Mouse (Mus musculus): ENCODE data around the gene Fv1. TPM values are rescaled to one million over a fixed set of nuclear protein-coding genes. Genes with fewer than 3 reads are reported as not detected.

Gene Fv1
- polyA plus RNA-seq, 2 experiments, result 6.5 to 8.4 TPM

DNA sequence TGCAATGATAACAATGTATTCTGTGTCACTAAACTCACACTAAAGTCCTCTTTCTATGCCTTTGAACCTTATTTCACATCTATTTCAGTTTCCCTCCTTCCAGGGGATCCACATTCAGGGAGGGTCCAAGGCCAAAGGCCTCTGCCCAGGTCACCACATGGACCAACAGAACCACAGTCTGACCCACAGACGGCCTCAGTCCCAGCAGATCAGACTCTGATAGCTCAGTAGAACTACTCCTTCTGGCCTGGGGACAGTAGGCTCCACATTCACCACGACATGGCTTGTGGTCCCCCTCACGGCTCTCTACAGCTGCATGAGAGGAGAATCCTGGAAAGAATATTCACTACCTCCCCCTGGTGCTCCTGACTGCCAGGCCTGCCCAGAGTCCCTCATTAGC is 25.9 kb upstream of the Fv1 start:
- peaks cover 5% of the 10 kb centered on the region; the same call in 1 of the 2 replicates for H3K4me1 ChIP-seq (ENCODE audit: control insufficient read depth, insufficient read depth, low read length)
- H3K27ac ChIP-seq (replicated peaks; ENCODE audit: low read depth, low read length), result no peak overlapping the region
- peaks cover 29% of the 10 kb centered on the region for H3K36me3 ChIP-seq (ENCODE audit: control insufficient read depth, insufficient read depth, low read length)
- H3K4me3 ChIP-seq (replicated peaks; ENCODE audit: low read length), result no peak overlapping the region
- no peak for ATAC-seq (ENCODE audit: low FRiP score, low read depth)
- WGBS, result 92% methylated on average over 3 of the region's 3 CpGs
- no peaks in the 10 kb centered on the region for H3K27me3 ChIP-seq (ENCODE audit: control insufficient read depth, insufficient read depth, low read length)
- no peak for DNase-seq (ENCODE audit: low spot score)
- peaks cover 40% of the 10 kb centered on the region for H3K9me3 ChIP-seq (ENCODE audit: control insufficient read depth, low read length)
- no peak for TF ChIP-seq POLR2A (IDR thresholded peaks at IDR 0.05; ENCODE audit: borderline replicate concordance, extremely low read depth, insufficient read depth, insufficient read length)
- H3K9ac ChIP-seq (ENCODE audit: low read depth, low read length, severe bottlenecking), result no peak overlapping the region
- H3K4me2 ChIP-seq (replicated peaks; ENCODE audit: low read depth, low read length, severe bottlenecking), result no peak overlapping the region

DNA sequence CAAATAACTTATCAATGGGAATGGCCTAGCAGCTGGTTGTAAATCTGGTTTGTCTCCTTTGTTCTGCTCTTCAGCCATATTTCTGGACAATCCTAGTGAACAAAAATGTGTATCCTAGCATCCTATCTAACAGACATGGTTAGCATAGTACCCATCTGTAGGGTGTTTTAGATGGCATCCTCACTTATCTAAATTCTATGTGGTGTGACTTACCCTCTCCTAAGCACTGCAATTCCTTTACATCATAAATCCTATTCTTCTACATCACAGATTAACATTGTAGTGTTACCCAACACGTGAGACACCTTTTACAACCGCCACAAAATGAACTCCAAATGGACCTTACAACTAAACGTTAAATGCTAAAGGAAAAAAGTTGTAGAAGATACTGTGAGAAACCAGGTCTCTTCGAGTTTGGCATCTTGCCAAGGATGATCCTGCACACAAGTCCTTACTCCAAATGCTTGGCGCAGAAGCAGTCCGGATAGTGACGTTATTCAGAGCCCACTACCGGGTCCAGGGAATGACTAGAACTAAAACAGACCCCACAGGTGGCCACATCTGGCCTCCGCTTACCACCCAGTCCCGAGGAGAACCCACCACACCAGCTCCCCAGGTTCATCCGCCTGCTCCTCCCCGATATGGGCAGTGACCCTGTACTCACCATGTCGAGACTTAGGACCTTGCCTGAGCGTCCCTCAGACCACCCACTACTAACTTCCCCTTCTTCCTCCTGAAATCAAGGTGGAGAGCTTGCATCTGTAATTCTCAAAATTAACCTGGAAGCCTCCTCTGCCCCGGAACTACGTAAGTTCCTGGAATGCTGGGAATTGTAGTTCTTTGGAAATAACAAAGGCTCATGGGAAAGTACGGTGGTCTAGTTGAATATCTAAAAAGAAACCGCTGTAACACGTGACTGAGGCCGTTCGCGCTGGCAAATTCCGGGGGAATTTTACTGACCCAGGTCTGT is 20.9 kb upstream of the Fv1 start, which contains the start of gene Zfp933:
Gene Zfp933 (minus strand): TSS at position 753 of the 970 bp plus-strand sequence.
- Histone ChIP-seq H3K27ac (replicated peaks; ENCODE audit: low read depth, low read length) (peak within 1 kb of the TSS; percentile 34; the same call in 1 of the 2 replicates), H3K27me3 (ENCODE audit: control insufficient read depth, insufficient read depth, low read length) (no peaks in the 10 kb centered on the region), H3K4me3 (replicated peaks; ENCODE audit: low read length) (peak within 1 kb of the TSS; percentile 65), H3K4me1 (ENCODE audit: control insufficient read depth, insufficient read depth, low read length) (peaks cover 5% of the 10 kb centered on the region; the same call in 1 of the 2 replicates), H3K36me3 (ENCODE audit: control insufficient read depth, insufficient read depth, low read length) (peaks cover 15% of the 10 kb centered on the region; the same call in 1 of the 2 replicates), H3K4me2 (replicated peaks; ENCODE audit: low read depth, low read length, severe bottlenecking) (peak within 1 kb of the TSS; percentile 53), H3K9ac (ENCODE audit: low read depth, low read length, severe bottlenecking) (peak within 1 kb of the TSS; percentile 67), H3K9me3 (ENCODE audit: control insufficient read depth, low read length) (peaks cover 18% of the 10 kb centered on the region)
- 4% methylated on average over 23 of the region's 23 CpGs for WGBS
- ATAC-seq (ENCODE audit: low FRiP score, low read depth) (peak; percentile 95), DNase-seq (ENCODE audit: low spot score) (peak; percentile 91)
- no peak for TF ChIP-seq POLR2A (IDR thresholded peaks at IDR 0.05; ENCODE audit: borderline replicate concordance, extremely low read depth, insufficient read depth, insufficient read length)

DNA sequence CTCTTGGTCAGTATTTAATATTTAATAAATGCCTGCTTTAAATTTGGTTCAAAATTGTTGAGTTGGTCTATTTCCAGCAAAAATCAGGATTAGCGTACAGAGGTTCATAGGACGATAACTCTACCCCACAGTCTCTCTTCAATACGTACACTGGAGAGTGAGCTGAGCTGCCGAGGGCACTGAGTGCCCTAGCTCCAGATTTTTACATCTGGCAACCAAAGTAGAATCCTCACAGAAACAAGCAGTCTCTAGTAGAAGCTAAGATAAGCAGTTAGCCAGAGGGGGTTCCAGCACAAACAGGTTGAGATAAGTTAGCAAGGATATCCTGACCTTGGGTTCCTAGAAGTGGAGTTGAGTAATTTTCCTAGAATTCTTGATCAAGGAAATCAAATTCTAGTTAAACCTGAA is 20.2 kb upstream of the Fv1 start:
- H3K9me3 ChIP-seq (ENCODE audit: control insufficient read depth, low read length), result peaks cover 13% of the 10 kb centered on the region
- H3K4me1 ChIP-seq (ENCODE audit: control insufficient read depth, insufficient read depth, low read length), result peaks cover 5% of the 10 kb centered on the region; the same call in 1 of the 2 replicates
- no peak for DNase-seq (ENCODE audit: low spot score)
- H3K9ac ChIP-seq (ENCODE audit: low read depth, low read length, severe bottlenecking), result peak overlapping the region; percentile 56
- H3K27ac ChIP-seq (replicated peaks; ENCODE audit: low read depth, low read length), result peak overlapping the region; percentile 34; the same call in 1 of the 2 replicates
- 0 out of 2 replicates have a peak, but pooled peaks cover 9% of the 10 kb centered on the region for H3K36me3 ChIP-seq (ENCODE audit: control insufficient read depth, insufficient read depth, low read length)
- 10% methylated on average over 4 of the region's 4 CpGs for WGBS
- peak overlapping the region; percentile 53 for H3K4me2 ChIP-seq (replicated peaks; ENCODE audit: low read depth, low read length, severe bottlenecking)
- TF ChIP-seq POLR2A (IDR thresholded peaks at IDR 0.05; ENCODE audit: borderline replicate concordance, extremely low read depth, insufficient read depth, insufficient read length), result no peak
- no peaks in the 10 kb centered on the region for H3K27me3 ChIP-seq (ENCODE audit: control insufficient read depth, insufficient read depth, low read length)
- ATAC-seq (ENCODE audit: low FRiP score, low read depth), result peak; percentile 64
- peak overlapping the region; percentile 65 for H3K4me3 ChIP-seq (replicated peaks; ENCODE audit: low read length)

DNA sequence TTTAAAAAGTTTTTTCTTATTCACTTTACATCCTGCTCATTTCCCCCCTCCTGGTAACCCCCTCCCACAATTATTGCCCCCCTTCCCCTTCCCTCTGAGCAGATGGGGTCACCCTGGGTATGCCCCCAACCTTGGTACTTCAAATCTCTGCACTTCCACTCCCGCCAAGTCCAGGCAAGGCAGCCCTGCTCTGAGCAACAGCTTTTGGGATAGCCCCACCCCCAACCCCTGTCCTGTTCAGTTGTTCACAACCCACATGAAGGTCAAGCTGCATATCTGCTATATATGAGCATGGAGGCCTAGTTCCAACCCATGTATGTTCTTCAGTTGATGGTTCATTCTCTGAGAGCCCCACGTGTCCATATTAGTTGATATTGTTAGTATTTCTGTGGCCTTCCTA is 18.0 kb upstream of the Fv1 start:
- H3K4me3 ChIP-seq (replicated peaks; ENCODE audit: low read length), result no peak overlapping the region
- ATAC-seq (ENCODE audit: low FRiP score, low read depth) (no peak), DNase-seq (ENCODE audit: low spot score) (no peak)
- H3K36me3 ChIP-seq (ENCODE audit: control insufficient read depth, insufficient read depth, low read length), result no peaks in the 10 kb centered on the region
- no peak overlapping the region for H3K4me2 ChIP-seq (replicated peaks; ENCODE audit: low read depth, low read length, severe bottlenecking)
- H3K9ac ChIP-seq (ENCODE audit: low read depth, low read length, severe bottlenecking), result no peak overlapping the region
- H3K9me3 ChIP-seq (ENCODE audit: control insufficient read depth, low read length), result no peaks in the 10 kb centered on the region
- no peak overlapping the region for H3K27ac ChIP-seq (replicated peaks; ENCODE audit: low read depth, low read length)
- no peaks in the 10 kb centered on the region for H3K27me3 ChIP-seq (ENCODE audit: control insufficient read depth, insufficient read depth, low read length)
- no peak for TF ChIP-seq POLR2A (IDR thresholded peaks at IDR 0.05; ENCODE audit: borderline replicate concordance, extremely low read depth, insufficient read depth, insufficient read length)
- WGBS, result 80% methylated on average over 2 of the region's 2 CpGs
- peaks cover 5% of the 10 kb centered on the region; the same call in 1 of the 2 replicates for H3K4me1 ChIP-seq (ENCODE audit: control insufficient read depth, insufficient read depth, low read length)

DNA sequence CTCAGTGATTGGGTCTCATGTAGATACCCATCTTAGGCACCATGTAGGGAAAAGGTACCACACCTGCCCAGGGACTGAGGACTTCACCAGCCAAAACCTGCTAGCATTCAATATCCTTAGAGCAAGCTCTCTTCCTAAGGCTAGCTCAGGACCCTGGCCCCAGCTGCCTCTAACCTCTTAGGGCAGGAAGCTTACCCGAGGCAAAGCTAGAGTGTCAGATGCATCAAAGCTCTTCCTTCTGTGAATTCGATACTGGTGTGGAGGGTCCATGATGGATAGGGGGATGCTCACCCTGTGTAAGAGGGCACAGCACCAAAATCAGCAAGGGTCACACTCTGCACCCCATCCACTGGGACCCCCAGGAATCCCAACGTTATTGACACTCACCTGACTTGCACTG is 6.7 kb upstream of the Fv1 start:
- Histone ChIP-seq H3K4me3 (replicated peaks; ENCODE audit: low read length) (no peak overlapping the region), H3K27me3 (ENCODE audit: control insufficient read depth, insufficient read depth, low read length) (no peaks in the 10 kb centered on the region), H3K36me3 (ENCODE audit: control insufficient read depth, insufficient read depth, low read length) (peaks cover 46% of the 10 kb centered on the region), H3K9me3 (ENCODE audit: control insufficient read depth, low read length) (no peaks in the 10 kb centered on the region), H3K4me2 (replicated peaks; ENCODE audit: low read depth, low read length, severe bottlenecking) (no peak overlapping the region), H3K9ac (ENCODE audit: low read depth, low read length, severe bottlenecking) (no peak overlapping the region), H3K4me1 (ENCODE audit: control insufficient read depth, insufficient read depth, low read length) (no peaks in the 10 kb centered on the region), H3K27ac (replicated peaks; ENCODE audit: low read depth, low read length) (no peak overlapping the region)
- 94% methylated on average over 3 of the region's 3 CpGs for WGBS
- ATAC-seq (ENCODE audit: low FRiP score, low read depth) (no peak), DNase-seq (ENCODE audit: low spot score) (no peak)
- TF ChIP-seq POLR2A (IDR thresholded peaks at IDR 0.05; ENCODE audit: borderline replicate concordance, extremely low read depth, insufficient read depth, insufficient read length), result no peak

Data from limb, embryonic 14.5 days (tissue).